Mouse (Mus musculus) intestine, embryonic 14.5 days (tissue): Measurements from ENCODE around the gene D10Wsu102e. TPM values are rescaled to one million over a fixed set of nuclear protein-coding genes. Genes with fewer than 3 reads are reported as not detected.
"Not testable (repeated sequence)": the region's sequence is repeated elsewhere in the genome, so short reads cannot be mapped to it uniquely, and the experiment has no call there.

Source experiments
- ATAC-seq: fragments of 200-750 bp; cut with Nextera tagmentation; replicated peaks from 2 replicates; pipeline ENCODE4 v1.8.0; 2017; ENCODE audit warnings: low read depth, moderate number of reproducible peaks, moderate TSS enrichment, moderate library complexity; ENCODE audit not compliant: low FRiP score, low TSS enrichment
- DNase-seq: peaks from one replicate; pipeline ENCODE4 v3.0.0-alpha.2; 2018; ENCODE audit warnings: low spot score
- H3K27ac ChIP-seq: fragments of 300-500 bp; sonication (generic); 2 replicates; pipeline ENCODE4 v1.5.1; 2014; ENCODE audit warnings: low read depth, mild to moderate bottlenecking, control low read depth
- H3K27me3 ChIP-seq: fragments of 300-500 bp; sonication (generic); replicated peaks from 2 replicates; pipeline ENCODE4 v1.6.1; 2014; ENCODE audit warnings: low read length, control low read depth; ENCODE audit not compliant: control insufficient read depth, insufficient read depth
- H3K36me3 ChIP-seq: fragments of 300-500 bp; sonication (generic); 2 replicates; pipeline ENCODE4 v1.6.1; 2014; ENCODE audit warnings: low read length, control low read depth; ENCODE audit not compliant: control insufficient read depth, insufficient read depth
- H3K4me1 ChIP-seq: fragments of 300-500 bp; sonication (generic); replicated peaks from 2 replicates; pipeline ENCODE4 v1.6.1; 2014; ENCODE audit warnings: low read length, control low read depth, mixed read lengths; ENCODE audit not compliant: control insufficient read depth, insufficient read depth
- H3K4me2 ChIP-seq: fragments of 300-500 bp; sonication (generic); 2 replicates; pipeline ENCODE4 v1.6.1; 2014; ENCODE audit warnings: low read length
- H3K4me3 ChIP-seq: fragments of 300-500 bp; sonication (generic); 2 replicates; pipeline ENCODE4 v1.5.1; 2014; ENCODE audit warnings: low read depth, low read length, control low read depth, mixed read lengths
- H3K9ac ChIP-seq: fragments of 300-500 bp; sonication (generic); 2 replicates; pipeline ENCODE4 v1.6.1; 2014; ENCODE audit warnings: mild to moderate bottlenecking, low read length
- H3K9me3 ChIP-seq: fragments of 300-500 bp; sonication (generic); 2 replicates; pipeline ENCODE4 v1.6.1; 2016; ENCODE audit warnings: low read length, control low read depth; ENCODE audit not compliant: control insufficient read depth
- WGBS: fragments of 180-500 bp; shearing (Covaris S2); extraction: QIAGEN DNeasy Blood & Tissue Kit; methylation state at CpG from one replicate; pipeline ENCODE4 v1.1.7; 2014; 5-methylcytosine and 5-hydroxymethylcytosine counted together
- polyA plus RNA-seq: library from polyadenylated mRNA; unstranded; fragments of >200 nt; fragmentation: Nextera tagmentation; extraction: Ambion mirVana; gene quantifications from 2 replicates; pipeline ENCODE4 v1.2.1, GENCODE M21; 2014

D10Wsu102e gene
- polyA plus RNA-seq, 1 experiment from 2014 or later: 0.66 TPM

GRCm38 (mm10) chr10:83374045-83374656, 14.1 kb downstream of the D10Wsu102e start:
- no peaks in the 10 kb centered on the region for H3K27me3 ChIP-seq
- no peaks in the 10 kb centered on the region for H3K4me1 ChIP-seq
- H3K9ac ChIP-seq: no peak overlapping the region
- peak; percentile 48 for DNase-seq
- no peak overlapping the region for H3K27ac ChIP-seq
- peaks cover 41% of the 10 kb centered on the region for H3K36me3 ChIP-seq
- H3K4me3 ChIP-seq: no peak overlapping the region
- WGBS: 74% methylated on average over 3 of the region's 3 CpGs
- peak; percentile 82 for ATAC-seq
- H3K9me3 ChIP-seq: no peaks in the 10 kb centered on the region
- no peak overlapping the region for H3K4me2 ChIP-seq

DNA sequence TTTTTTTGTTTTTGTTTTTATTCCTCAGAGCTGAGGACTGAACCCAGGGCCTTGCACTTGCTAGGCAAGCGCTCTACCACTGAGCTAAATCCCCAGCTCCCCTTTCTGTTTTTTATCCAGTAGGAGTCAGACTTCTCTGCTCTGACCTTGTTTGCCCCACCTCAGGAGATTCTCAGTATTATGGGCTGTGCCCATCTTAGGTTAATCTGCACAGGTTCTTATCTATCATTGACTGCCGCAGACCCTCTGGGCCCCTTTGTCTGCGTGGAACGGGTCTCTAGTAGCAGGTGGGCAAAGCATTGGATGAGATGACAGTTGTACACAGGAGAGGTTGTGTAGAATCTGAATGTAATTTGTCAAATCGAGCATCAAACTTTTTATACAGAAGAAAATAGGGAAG, 15.4 kb downstream of the D10Wsu102e start:
- DNase-seq: peak; percentile 37
- not testable (repeated sequence) for H3K27me3 ChIP-seq, H3K4me2 ChIP-seq, H3K27ac ChIP-seq, H3K9ac ChIP-seq, H3K4me3 ChIP-seq, H3K9me3 ChIP-seq, ATAC-seq, H3K4me1 ChIP-seq
- 92% methylated on average over 5 of the region's 5 CpGs for WGBS
- H3K36me3 ChIP-seq: peaks cover 34% of the 10 kb centered on the region

- no peak for ATAC-seq
- H3K27ac ChIP-seq: no peak overlapping the region
- no peaks in the 10 kb centered on the region for H3K9me3 ChIP-seq
- H3K4me2 ChIP-seq: no peak overlapping the region
- DNase-seq: peak; percentile 48
- H3K4me1 ChIP-seq: no peaks in the 10 kb centered on the region
- 90% methylated on average over 8 of the region's 8 CpGs for WGBS
- H3K4me3 ChIP-seq: no peak overlapping the region
- no peak overlapping the region for H3K9ac ChIP-seq
- H3K27me3 ChIP-seq: no peaks in the 10 kb centered on the region
- peaks cover 20% of the 10 kb centered on the region for H3K36me3 ChIP-seq
Measured at GRCm38 (mm10) chr10:83376911-83377682, 17.1 kb downstream of the D10Wsu102e start.

DNA sequence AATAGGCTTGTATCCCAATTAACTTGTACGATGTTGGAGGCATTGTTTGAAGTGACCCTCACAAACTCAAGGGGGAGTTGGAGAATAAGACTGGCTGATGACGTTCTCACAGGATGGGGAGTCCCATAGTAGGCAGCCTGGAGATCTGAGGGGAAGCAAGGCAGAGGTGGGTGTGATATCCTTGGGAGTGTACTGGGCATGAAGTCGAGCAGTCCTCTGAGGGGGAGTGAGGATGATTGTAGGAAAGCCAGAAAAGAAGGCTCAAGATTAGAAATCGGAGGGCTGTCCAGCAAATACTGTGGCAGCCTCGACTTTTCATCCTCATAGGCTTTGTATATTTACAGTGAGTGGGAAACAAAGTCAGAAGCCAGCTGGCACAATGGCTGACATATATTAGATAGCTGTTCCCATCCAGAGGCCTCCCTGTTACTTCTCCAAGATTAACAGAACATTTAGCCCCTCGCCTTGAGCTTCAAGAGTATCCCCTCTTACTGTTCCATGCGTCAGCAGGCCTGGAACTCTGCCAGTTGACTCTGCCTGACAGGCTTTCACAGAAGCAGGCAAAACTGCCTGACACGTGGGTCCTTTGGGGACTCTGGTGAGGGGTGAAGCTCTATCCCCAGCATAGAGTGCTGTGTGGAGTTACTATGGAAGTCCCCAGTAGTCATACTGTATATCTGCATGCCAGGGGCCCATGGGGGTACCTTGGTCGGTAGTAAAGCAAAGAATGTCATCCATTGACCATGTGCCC, 18.2 kb downstream of the D10Wsu102e start:
- Histone ChIP-seq H3K36me3 (peaks cover 9% of the 10 kb centered on the region), H3K4me3 (no peak overlapping the region), H3K27me3 (no peaks in the 10 kb centered on the region), H3K4me1 (no peaks in the 10 kb centered on the region), H3K27ac (no peak overlapping the region), H3K9ac (no peak overlapping the region), H3K9me3 (no peaks in the 10 kb centered on the region), H3K4me2 (no peak overlapping the region)
- DNase-seq (peak; percentile 44), ATAC-seq (no peak)
- WGBS: 76% methylated on average over 9 of the region's 9 CpGs

DNA sequence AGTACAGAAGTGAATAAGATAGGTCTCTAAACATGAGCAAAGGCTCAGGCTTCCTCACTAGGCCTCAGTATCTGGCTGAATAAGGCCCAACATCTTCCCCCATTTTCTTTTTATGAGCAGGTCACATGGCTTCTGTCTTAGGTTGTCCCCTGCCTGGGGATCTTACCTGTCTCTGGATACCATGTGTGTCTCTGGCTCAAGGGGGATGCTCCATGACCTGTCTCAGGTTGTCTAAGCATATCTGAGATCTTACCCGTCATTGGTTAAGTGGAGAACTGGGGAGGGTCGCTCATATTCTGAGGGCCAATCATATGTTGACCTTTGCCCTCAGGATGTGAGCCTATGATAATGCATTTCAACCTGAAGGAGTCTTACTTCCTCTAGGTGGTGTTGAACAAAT, 20.5 kb downstream of the D10Wsu102e start:
- no peak for ATAC-seq
- Histone ChIP-seq H3K36me3 (no peaks in the 10 kb centered on the region; the same call in 1 of the 2 replicates), H3K4me3 (no peak overlapping the region), H3K9ac (no peak overlapping the region), H3K4me1 (no peaks in the 10 kb centered on the region), H3K27ac (no peak overlapping the region), H3K27me3 (no peaks in the 10 kb centered on the region), H3K4me2 (no peak overlapping the region), H3K9me3 (0 out of 2 replicates have a peak, but pooled peaks cover under 1% of the 10 kb centered on the region)
- DNase-seq: no peak
- 96% methylated on average over 2 of the region's 2 CpGs for WGBS

DNA sequence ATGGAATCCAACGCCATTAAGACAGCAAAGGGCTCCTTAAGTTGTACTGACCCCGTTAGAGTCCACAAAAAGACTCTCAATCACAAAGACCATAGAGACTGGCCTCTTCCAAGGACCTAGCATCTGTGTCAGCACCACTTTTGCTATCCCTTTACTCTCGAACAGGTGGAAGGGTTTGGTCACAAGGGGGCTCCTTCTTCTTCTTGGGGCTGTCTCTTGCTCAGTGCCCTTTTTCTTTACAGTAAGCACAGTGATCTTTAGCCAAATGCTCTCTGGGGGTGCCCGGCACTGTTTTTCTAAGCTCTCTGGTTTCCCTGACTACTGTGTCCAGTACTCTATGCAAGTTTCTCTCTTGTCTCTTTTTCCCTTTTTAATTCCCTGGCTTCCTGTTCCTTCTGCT, 22.5 kb downstream of the D10Wsu102e start:
- DNase-seq (no peak), ATAC-seq (no peak)
- H3K4me1 ChIP-seq: no peaks in the 10 kb centered on the region
- 0 out of 2 replicates have a peak, but pooled peaks cover 3% of the 10 kb centered on the region for H3K9me3 ChIP-seq
- no peaks in the 10 kb centered on the region; the same call in 1 of the 2 replicates for H3K36me3 ChIP-seq
- 78% methylated on average over 4 of the region's 4 CpGs for WGBS
- H3K4me2 ChIP-seq: no peak overlapping the region
- no peak overlapping the region for H3K27ac ChIP-seq
- no peaks in the 10 kb centered on the region for H3K27me3 ChIP-seq
- no peak overlapping the region for H3K4me3 ChIP-seq
- H3K9ac ChIP-seq: no peak overlapping the region

DNA sequence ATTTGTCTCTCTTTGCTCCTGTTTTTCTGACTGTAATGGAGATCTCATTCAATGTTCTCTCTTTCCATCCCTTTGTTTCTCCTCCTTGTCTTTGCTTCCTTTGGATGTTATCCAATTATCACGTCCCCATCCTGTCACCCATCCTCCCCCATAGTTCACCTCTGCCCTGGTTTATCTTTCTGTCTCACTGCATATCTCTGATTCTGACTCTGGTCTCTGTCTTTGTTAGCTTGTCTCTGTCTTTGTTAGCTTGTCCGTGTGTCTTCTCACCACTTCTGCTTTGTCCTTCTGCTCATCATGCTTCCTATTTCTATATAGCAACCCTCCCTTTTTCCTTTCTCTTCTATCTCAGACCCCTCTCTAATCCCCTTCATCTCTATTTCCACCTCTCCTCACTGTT, 23.0 kb downstream of the D10Wsu102e start:
- H3K9ac ChIP-seq: no peak overlapping the region
- no peaks in the 10 kb centered on the region for H3K27me3 ChIP-seq
- H3K9me3 ChIP-seq: 0 out of 2 replicates have a peak, but pooled peaks cover 3% of the 10 kb centered on the region
- ATAC-seq: no peak
- H3K36me3 ChIP-seq: no peaks in the 10 kb centered on the region; the same call in 1 of the 2 replicates
- no peak overlapping the region for H3K4me2 ChIP-seq
- H3K4me3 ChIP-seq: no peak overlapping the region
- DNase-seq: no peak
- WGBS: 63% methylated on average over 2 of the region's 2 CpGs
- no peak overlapping the region for H3K27ac ChIP-seq
- no peaks in the 10 kb centered on the region for H3K4me1 ChIP-seq

DNA sequence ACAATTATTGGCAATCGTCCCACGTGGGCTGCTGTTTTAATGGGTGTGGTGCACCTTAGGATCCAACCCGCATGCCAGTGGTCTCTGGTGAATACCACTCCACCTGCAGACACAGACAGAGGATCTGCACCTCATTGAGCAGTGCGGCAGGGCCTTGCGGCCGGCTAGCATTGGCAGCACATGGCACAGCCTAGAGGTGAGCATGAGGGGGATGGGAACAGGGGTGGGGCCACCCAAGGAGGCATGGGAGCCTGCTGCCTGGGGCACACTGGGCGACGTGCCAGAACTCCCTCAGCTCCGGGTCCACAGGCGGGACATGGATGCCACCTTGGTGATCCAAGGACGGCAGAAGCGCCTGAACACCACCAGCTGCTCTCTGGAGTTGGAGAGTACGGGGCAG, 23.8 kb downstream of the D10Wsu102e start:
- H3K36me3 ChIP-seq: no peaks in the 10 kb centered on the region; the same call in 1 of the 2 replicates
- no peak overlapping the region for H3K4me2 ChIP-seq
- ATAC-seq (no peak), DNase-seq (no peak)
- H3K9me3 ChIP-seq: 0 out of 2 replicates have a peak, but pooled peaks cover 3% of the 10 kb centered on the region
- H3K4me3 ChIP-seq: no peak overlapping the region
- H3K9ac ChIP-seq: no peak overlapping the region
- no peaks in the 10 kb centered on the region for H3K4me1 ChIP-seq
- H3K27me3 ChIP-seq: no peaks in the 10 kb centered on the region
- no peak overlapping the region for H3K27ac ChIP-seq
- WGBS: 91% methylated on average over 13 of the region's 13 CpGs
